Mouse (Mus musculus): ENCODE measurements at regions not wholly inside any gene's neighbourhood (a gene's known extent, or its start where the extent isn't known, plus 50 kb on each side); places are given as distances from the start of the nearest gene placed in this dataset.

DNA sequence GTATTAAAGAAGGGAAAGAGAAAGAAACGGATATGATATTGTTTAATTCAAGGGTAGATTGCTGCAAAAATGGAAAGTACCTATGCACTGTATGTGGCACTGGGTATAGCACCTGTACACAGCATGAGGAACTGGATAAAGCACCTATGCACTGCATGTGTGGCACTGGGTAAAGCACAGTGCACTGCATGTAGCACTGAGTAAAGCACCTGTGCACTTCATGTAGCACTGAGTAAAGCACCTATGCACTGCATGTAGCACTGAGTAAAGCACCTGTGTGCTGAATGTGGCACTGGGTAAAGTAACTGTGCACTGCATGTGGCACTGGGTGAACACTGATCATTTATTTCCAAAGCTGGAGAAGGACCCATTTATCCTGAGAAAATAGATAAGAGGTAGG, 280.2 kb upstream of the Fam49a start:
- no peak for ATAC-seq (ENCODE audit: insufficient read depth, low FRiP score, low read depth)
- Histone ChIP-seq H3K4me3 (replicated peaks) (no peak overlapping the region), H3K4me2 (no peak overlapping the region), H3K27ac (no peak overlapping the region), H3K27me3 (replicated peaks) (no peaks in the 10 kb centered on the region), H3K9me3 (no peaks in the 10 kb centered on the region), H3K9ac (no peak overlapping the region), H3K4me1 (no peaks in the 10 kb centered on the region), H3K36me3 (no peaks in the 10 kb centered on the region)
- 79% methylated on average over 1 of the region's 1 CpGs for WGBS

DNA sequence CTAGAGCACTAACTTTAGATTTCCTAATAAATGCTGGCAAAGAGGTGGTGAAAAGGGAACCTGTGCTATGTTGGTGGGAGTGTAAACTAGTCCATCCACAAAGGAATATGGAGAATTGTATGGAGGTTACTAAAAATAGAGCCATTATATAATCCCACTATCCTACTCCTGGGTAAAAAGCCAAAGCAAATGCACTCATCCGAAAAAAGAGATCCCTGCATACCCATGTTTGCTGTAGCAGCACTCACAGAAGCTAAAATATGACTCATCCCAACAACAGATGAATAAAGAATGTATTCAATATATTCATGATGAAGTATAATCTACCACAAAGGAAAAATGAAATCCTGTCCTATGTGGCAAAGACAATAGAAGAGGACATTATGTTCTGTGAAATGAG, 268.4 kb upstream of the Fam49a start:
- no peak for ATAC-seq (ENCODE audit: insufficient read depth, low FRiP score, low read depth)
- WGBS = 70% methylated on average over 1 of the region's 1 CpGs

DNA sequence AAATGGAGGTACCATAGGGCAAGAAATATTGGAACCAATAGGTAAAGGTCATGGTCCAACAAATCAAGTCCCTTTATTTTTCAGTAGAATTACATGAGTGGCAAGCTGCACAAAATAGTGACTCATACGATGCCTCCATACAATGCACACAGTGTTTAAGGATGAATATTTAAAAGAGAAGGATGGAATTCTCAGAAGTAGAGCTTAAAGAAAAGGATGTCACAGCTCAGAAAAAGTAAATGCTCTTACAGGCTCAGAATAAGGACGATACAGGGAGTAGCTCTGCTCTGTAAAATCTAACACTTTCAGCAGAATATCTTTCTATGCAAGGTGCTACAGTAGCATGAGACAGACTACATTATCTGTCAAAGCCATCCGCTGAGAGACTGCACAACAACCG, 262.7 kb upstream of the Fam49a start:
- WGBS = 84% methylated on average over 4 of the region's 4 CpGs
- H3K9ac ChIP-seq = no peak overlapping the region

More for the DNA sequence above, 268.4 kb upstream of the Fam49a start:
- no peaks in the 10 kb centered on the region for H3K36me3 ChIP-seq
- no peak overlapping the region for H3K4me3 ChIP-seq (replicated peaks)
- no peak overlapping the region for H3K9ac ChIP-seq
- no peak overlapping the region for H3K4me2 ChIP-seq
- H3K4me1 ChIP-seq = no peaks in the 10 kb centered on the region
- no peaks in the 10 kb centered on the region for H3K27me3 ChIP-seq (replicated peaks)
- H3K9me3 ChIP-seq = no peaks in the 10 kb centered on the region
- H3K27ac ChIP-seq = no peak overlapping the region

DNA sequence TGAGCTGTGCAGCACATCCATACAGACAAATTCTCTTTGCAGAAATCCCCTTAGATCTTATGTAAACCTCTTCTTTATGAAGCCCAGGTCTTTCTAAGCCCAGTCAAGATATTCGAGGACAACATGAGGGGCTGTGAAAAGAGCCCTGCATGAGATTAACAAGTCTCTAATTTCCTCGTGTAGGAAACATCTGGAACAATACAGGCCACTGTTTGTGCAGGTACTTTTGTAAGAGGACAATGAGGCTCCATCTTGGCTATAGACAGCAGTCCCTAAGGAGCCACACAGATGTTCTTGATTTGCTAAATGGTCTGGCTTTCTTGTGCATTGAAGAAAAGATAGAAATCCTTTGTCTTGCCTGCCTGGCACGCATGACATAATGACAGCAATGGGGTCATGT, 259.5 kb upstream of the Fam49a start:
- no peaks in the 10 kb centered on the region for H3K4me1 ChIP-seq
- H3K27ac ChIP-seq = no peak overlapping the region
- WGBS = 45% methylated on average over 3 of the region's 3 CpGs
- H3K4me2 ChIP-seq = no peak overlapping the region
- no peaks in the 10 kb centered on the region for H3K27me3 ChIP-seq (replicated peaks)
- H3K9ac ChIP-seq = no peak overlapping the region
- no peak overlapping the region for H3K4me3 ChIP-seq (replicated peaks)
- H3K36me3 ChIP-seq = no peaks in the 10 kb centered on the region
- no peaks in the 10 kb centered on the region for H3K9me3 ChIP-seq
- ATAC-seq (ENCODE audit: insufficient read depth, low FRiP score, low read depth) = no peak

More for the DNA sequence above, 262.7 kb upstream of the Fam49a start:
- no peak for ATAC-seq (ENCODE audit: insufficient read depth, low FRiP score, low read depth)
- Histone ChIP-seq H3K36me3 (no peaks in the 10 kb centered on the region), H3K4me1 (no peaks in the 10 kb centered on the region), H3K27me3 (replicated peaks) (no peaks in the 10 kb centered on the region), H3K27ac (no peak overlapping the region), H3K9me3 (no peaks in the 10 kb centered on the region), H3K4me3 (replicated peaks) (no peak overlapping the region), H3K4me2 (no peak overlapping the region)

DNA sequence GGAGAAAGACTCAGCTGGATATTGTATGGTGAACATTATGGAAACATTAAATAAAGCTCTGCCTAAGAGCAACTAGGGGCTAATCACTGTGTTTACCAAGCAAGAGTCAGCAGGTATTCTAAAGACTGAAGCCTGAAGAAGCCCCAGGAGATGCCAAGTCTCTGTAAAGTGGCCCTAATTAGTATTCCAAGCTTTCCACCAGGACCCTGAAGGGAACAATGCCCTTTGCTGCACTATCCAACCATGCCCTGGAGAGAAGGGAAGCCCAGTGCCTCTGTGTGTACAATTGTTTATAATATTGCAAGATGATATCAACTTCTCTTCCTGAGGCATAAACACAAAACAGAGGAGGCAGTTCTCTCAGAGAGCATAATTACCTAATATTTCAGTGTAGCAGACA, 251.3 kb upstream of the Fam49a start:
- H3K27ac ChIP-seq = no peak overlapping the region
- no peaks in the 10 kb centered on the region for H3K36me3 ChIP-seq
- no peak overlapping the region for H3K4me3 ChIP-seq (replicated peaks)
- H3K9me3 ChIP-seq = no peaks in the 10 kb centered on the region
- no peak for ATAC-seq (ENCODE audit: insufficient read depth, low FRiP score, low read depth)
- H3K4me2 ChIP-seq = no peak overlapping the region
- H3K4me1 ChIP-seq = no peaks in the 10 kb centered on the region
- no peaks in the 10 kb centered on the region for H3K27me3 ChIP-seq (replicated peaks)
- H3K9ac ChIP-seq = no peak overlapping the region

DNA sequence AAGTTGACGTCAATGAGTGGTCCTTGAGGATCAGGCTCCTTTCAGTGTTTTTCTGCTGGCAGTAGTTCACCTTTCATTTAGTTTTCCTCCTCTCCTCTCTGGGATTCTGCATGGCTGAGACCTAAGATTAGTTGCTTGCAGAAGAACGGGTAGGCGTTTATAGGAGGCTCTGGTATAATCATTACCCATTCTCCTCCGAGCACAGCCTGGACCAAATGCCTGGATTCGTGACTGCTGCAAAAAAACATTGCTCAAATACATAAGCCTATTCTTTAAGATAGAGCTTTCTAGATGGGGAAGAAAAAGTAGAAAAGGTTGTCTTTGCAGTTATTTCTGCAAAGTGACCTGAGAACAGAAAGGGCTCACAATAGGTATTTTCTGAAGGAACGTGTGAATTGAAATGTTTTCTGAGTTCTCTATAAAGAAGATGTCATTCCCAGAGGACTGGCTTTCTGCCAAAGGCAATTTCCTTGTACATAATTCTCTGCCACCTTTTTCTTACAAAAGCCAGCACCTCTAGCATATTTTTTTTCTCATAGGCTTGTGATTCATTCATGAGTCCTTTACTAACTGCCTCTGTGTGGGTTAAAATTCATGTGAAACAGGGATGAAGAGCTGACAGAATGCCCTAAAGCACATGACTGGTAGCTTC, 238.0 kb upstream of the Fam49a start:
- H3K27ac ChIP-seq = no peak overlapping the region
- no peaks in the 10 kb centered on the region for H3K9me3 ChIP-seq
- H3K36me3 ChIP-seq = no peaks in the 10 kb centered on the region
- no peak overlapping the region for H3K4me2 ChIP-seq
- H3K4me1 ChIP-seq = no peaks in the 10 kb centered on the region
- H3K9ac ChIP-seq = no peak overlapping the region
- no peak for ATAC-seq (ENCODE audit: insufficient read depth, low FRiP score, low read depth)
- no peak overlapping the region for H3K4me3 ChIP-seq (replicated peaks)
- 74% methylated on average over 6 of the region's 6 CpGs for WGBS
- H3K27me3 ChIP-seq (replicated peaks) = no peaks in the 10 kb centered on the region

DNA sequence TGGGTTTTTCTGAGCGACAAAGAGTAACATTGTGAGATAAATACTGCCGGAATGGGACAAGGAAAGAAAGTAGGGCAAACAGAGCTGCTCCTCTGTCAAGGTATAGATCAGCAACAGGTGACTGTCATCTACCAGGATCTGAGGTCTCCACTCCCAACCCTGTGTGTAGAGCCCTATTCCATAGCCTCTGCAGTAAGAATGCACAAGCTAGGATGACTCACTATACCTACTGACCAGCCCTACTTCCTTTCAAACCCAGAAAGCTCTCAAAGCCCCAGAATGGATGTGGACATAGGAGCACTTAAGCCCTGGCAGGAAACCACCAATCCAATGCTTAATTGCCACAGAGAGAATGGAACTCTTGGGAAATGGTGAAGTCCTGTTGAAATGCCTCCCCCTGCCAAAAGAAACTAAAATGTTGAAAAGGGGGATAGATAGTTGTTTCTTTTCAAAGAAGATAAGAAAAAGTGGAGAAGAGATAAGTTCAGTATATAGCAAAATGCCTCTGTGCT, 231.8 kb upstream of the Fam49a start:
- Histone ChIP-seq H3K9ac (no peak overlapping the region), H3K9me3 (no peaks in the 10 kb centered on the region), H3K4me2 (no peak overlapping the region), H3K36me3 (no peaks in the 10 kb centered on the region), H3K27me3 (replicated peaks) (no peaks in the 10 kb centered on the region), H3K4me3 (replicated peaks) (no peak overlapping the region), H3K4me1 (no peaks in the 10 kb centered on the region), H3K27ac (no peak overlapping the region)
- 83% methylated on average over 2 of the region's 2 CpGs for WGBS
- ATAC-seq (ENCODE audit: insufficient read depth, low FRiP score, low read depth) = no peak; the same call in 1 of the 2 replicates

DNA sequence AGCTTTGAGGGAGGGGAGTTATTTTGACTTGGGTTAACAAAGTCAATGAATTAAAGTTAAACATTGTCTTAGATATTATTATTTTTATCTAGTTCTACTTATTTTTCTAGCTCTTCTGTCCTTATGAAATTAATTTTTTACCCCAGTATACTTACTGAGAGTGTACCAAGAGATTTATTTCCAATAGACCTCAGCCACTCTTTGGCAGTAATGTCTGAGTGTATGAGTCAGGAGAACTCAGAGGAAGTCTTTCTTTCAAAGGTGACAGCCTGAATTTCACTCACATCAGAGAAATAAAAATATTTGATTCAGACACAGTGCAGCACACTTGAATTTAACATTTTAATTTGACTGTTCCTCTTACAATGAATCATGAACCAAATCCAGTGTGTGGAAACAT, 227.4 kb upstream of the Fam49a start:
- no peak overlapping the region for H3K9ac ChIP-seq

DNA sequence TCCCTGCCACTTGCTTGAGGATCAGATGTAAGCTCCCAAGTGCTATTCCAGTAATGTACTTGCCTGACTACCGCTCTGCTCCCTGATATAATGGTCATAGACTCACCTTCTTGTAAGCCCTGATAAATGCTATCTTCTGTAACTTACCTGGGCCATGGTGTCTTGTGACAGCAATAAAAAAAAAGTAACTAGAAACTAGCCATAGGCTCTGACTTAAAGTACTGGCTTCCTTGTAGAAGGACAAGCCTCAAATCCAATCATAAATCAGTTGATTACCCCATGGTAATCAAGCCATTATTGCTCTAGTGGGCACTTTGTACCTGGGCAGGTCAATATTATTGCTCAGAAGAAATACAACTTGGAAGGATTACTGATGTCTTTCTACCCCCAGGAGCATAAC, 222.7 kb upstream of the Fam49a start:
- Histone ChIP-seq H3K4me1 (no peaks in the 10 kb centered on the region), H3K36me3 (no peaks in the 10 kb centered on the region), H3K9ac (no peak overlapping the region), H3K9me3 (no peaks in the 10 kb centered on the region), H3K27ac (no peak overlapping the region), H3K27me3 (replicated peaks) (no peaks in the 10 kb centered on the region), H3K4me2 (no peak overlapping the region), H3K4me3 (replicated peaks) (no peak overlapping the region)
- no peak for ATAC-seq (ENCODE audit: insufficient read depth, low FRiP score, low read depth)
- WGBS = 86% methylated on average over 1 of the region's 1 CpGs

More for the DNA sequence above, 227.4 kb upstream of the Fam49a start:
- H3K4me2 ChIP-seq = no peak overlapping the region
- no peak overlapping the region for H3K27ac ChIP-seq
- H3K9me3 ChIP-seq = no peaks in the 10 kb centered on the region
- peak; percentile 65; the same call in 1 of the 2 replicates for ATAC-seq (ENCODE audit: insufficient read depth, low FRiP score, low read depth)
- no peaks in the 10 kb centered on the region for H3K4me1 ChIP-seq
- H3K27me3 ChIP-seq (replicated peaks) = no peaks in the 10 kb centered on the region
- no peak overlapping the region for H3K4me3 ChIP-seq (replicated peaks)
- H3K36me3 ChIP-seq = no peaks in the 10 kb centered on the region

DNA sequence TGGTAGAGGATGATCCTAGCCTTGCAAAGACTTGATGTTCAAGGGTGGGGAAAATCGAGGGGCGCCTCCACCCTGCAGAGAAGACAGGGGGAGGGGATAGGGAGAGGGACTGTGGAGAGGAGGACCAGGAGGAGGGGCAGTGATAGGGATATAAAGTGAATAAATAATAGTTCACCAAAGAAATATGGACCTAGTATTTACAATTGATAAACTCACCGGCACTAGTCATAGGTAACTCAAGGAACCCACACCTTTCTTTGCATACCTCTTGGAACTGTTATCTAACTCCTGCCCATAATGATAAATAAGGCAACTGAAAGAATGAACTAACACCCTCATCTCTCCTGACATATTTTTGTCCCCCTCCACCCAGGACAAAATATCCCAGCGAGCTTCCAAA, 199.7 kb upstream of the Fam49a start:
- no peak overlapping the region for H3K4me2 ChIP-seq
- peak; percentile 43; the same call in 1 of the 2 replicates for ATAC-seq (ENCODE audit: insufficient read depth, low FRiP score, low read depth)
- H3K9me3 ChIP-seq = no peaks in the 10 kb centered on the region
- H3K27ac ChIP-seq = no peak overlapping the region
- no peak overlapping the region for H3K9ac ChIP-seq
- no peaks in the 10 kb centered on the region for H3K27me3 ChIP-seq (replicated peaks)
- no peak overlapping the region for H3K4me3 ChIP-seq (replicated peaks)
- no peaks in the 10 kb centered on the region for H3K4me1 ChIP-seq
- WGBS = 81% methylated on average over 4 of the region's 4 CpGs
- no peaks in the 10 kb centered on the region for H3K36me3 ChIP-seq

DNA sequence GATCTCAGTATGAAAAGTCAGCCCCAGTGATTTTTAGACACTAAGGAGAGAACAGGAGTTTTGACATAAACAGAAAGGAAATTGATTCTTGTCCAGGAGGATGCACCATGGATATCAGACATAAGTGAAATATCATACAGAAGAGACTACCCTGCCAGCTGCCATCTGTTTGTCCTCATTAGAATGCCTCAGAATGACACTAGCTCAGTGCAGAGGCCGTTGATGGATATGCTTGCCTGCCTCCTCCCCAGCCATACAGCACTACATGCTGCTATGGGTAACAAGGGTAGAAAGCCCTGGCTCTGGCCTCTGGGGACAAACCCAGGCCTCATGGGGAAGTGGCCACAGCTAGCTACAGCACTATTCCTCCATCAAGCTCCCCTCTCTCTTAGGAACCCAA, 198.0 kb upstream of the Fam49a start:
- Histone ChIP-seq H3K4me1 (no peaks in the 10 kb centered on the region), H3K27me3 (replicated peaks) (no peaks in the 10 kb centered on the region), H3K4me3 (replicated peaks) (no peak overlapping the region), H3K27ac (no peak overlapping the region), H3K4me2 (no peak overlapping the region), H3K9ac (no peak overlapping the region), H3K36me3 (no peaks in the 10 kb centered on the region), H3K9me3 (no peaks in the 10 kb centered on the region)
- no peak for ATAC-seq (ENCODE audit: insufficient read depth, low FRiP score, low read depth)
- 58% methylated on average over 1 of the region's 1 CpGs for WGBS

DNA sequence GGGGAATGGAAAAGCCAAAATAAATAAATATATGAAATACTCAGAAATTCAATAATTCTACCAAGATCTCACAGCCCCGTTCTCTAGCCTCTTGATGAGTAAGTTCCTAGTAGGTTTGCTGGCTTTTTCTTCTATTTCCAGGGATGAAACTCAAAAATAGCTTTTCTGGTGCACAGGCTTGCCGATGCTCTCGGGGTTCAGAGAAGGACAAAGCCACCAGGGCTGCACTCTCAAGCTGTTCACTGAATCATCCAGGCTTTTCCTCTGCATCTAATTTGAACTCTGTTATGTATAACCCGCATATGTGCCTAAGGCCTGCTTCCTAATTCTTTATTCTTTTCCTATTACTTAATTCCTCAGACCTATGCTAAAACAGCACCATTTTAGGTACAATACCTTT, 197.5 kb upstream of the Fam49a start:
- H3K9ac ChIP-seq = no peak overlapping the region
- WGBS = 87% methylated on average over 4 of the region's 4 CpGs
- H3K36me3 ChIP-seq = no peaks in the 10 kb centered on the region
- ATAC-seq (ENCODE audit: insufficient read depth, low FRiP score, low read depth) = no peak
- H3K27ac ChIP-seq = no peak overlapping the region
- H3K4me3 ChIP-seq (replicated peaks) = no peak overlapping the region
- no peaks in the 10 kb centered on the region for H3K4me1 ChIP-seq
- no peaks in the 10 kb centered on the region for H3K9me3 ChIP-seq
- no peaks in the 10 kb centered on the region for H3K27me3 ChIP-seq (replicated peaks)
- H3K4me2 ChIP-seq = no peak overlapping the region

DNA sequence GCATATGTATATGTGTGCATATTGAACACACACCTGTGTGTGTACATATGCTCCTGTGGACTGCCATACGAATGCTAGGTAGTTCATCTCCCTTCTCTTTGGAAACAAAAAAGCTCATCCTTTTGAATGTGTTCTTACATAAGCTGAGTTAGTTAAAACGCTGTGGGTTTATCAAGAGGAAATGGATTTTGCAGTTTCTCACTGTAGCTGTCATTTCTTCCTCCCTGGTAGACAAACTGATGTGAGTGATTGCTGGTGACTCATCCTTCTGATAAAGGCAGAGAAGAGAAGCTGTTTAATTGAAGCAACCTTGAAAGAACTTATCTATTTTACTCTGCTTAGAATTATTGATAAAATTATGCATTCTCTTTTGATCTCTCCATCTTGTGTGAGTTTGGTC, 173.6 kb upstream of the Fam49a start:
- no peaks in the 10 kb centered on the region for H3K27me3 ChIP-seq (replicated peaks)
- WGBS = 67% methylated on average over 2 of the region's 2 CpGs
- no peaks in the 10 kb centered on the region for H3K9me3 ChIP-seq
- H3K27ac ChIP-seq = no peak overlapping the region
- ATAC-seq (ENCODE audit: insufficient read depth, low FRiP score, low read depth) = no peak
- no peaks in the 10 kb centered on the region for H3K36me3 ChIP-seq
- no peak overlapping the region for H3K9ac ChIP-seq
- no peak overlapping the region for H3K4me2 ChIP-seq
- no peak overlapping the region for H3K4me3 ChIP-seq (replicated peaks)
- no peaks in the 10 kb centered on the region for H3K4me1 ChIP-seq
